Mouse (Mus musculus): ENCODE results near the gene 1700023F06Rik. TPM values are rescaled to one million over a fixed set of nuclear protein-coding genes. Genes with fewer than 3 reads are reported as not detected.

1700023F06Rik gene
- 0.87 and 1.1 TPM in 2 replicates for polyA plus RNA-seq (2015; fragmentation: Nextera tagmentation; extraction: Ambion mirVana)

DNA sequence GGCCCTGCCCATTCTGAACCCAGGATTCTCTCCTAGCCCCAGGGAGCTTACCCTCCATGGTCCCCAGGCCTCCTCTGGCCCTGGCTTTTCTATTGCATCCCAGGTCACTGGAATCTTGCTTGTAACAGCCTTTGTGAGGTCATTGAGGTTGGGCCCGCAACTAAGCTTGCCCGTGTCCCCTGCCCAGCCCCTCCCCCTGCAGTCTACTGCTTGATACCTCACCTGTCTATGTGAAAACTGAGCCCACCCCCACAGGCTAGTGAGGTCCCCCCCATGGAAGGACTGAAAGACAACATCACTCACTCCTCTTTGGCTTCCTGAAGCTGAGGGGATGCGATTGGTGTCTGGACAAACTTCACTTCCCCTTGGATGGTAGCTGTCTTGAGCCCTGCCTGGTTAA lies at the start of gene 1700023F06Rik:
Gene 1700023F06Rik (minus strand): TSS at position 101 of the 400 bp plus-strand sequence.
- no peak for ATAC-seq (ENCODE audit: borderline replicate concordance, extremely low read depth, low FRiP score, low TSS enrichment)
- H3K9ac ChIP-seq = no peak within 1 kb of the TSS
- no peak within 1 kb of the TSS for H3K4me2 ChIP-seq
- H3K27ac ChIP-seq = no peak within 1 kb of the TSS
- no peaks in the 10 kb centered on the region for H3K27me3 ChIP-seq
- H3K36me3 ChIP-seq = no peaks in the 10 kb centered on the region
- no peaks in the 10 kb centered on the region for H3K9me3 ChIP-seq
- 81% methylated on average over 3 of the region's 3 CpGs for WGBS
- H3K4me3 ChIP-seq = no peak within 1 kb of the TSS
- H3K4me1 ChIP-seq = no peaks in the 10 kb centered on the region

DNA sequence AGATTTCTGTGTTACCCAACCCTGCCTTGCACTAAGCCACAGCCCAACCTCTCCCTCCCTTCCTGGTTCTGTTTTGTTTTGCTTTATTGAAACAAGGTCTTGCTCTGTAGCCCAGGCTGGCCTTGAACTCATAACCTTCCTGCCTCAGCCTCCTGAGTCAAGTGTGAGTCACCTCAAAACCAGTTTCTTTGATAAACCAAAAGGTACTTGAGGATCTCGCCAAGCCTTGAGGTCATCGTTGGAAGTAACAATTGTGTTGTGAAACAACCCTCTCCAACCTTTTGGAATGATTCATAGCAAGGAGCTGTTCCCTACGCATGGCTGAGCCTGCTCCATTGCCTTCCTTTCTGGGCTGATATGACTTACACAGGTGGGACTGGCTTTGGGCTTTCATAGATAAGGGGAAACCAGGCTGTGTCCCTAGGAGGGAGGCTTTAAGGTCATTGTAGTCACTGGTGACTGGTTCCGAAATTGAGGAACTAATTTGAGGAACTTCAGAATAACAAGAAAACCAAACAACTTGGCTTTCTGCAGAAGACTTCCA lies 49.7 kb upstream of the 1700023F06Rik start:
- H3K36me3 ChIP-seq = no peaks in the 10 kb centered on the region
- H3K9ac ChIP-seq = no peak overlapping the region
- H3K4me2 ChIP-seq = no peak overlapping the region
- no peaks in the 10 kb centered on the region for H3K27me3 ChIP-seq
- no peak for ATAC-seq (ENCODE audit: borderline replicate concordance, extremely low read depth, low FRiP score, low TSS enrichment)
- no peak overlapping the region for H3K27ac ChIP-seq
- no peak overlapping the region for H3K4me3 ChIP-seq
- 77% methylated on average over 4 of the region's 4 CpGs for WGBS
- no peaks in the 10 kb centered on the region for H3K9me3 ChIP-seq
- peaks cover 12% of the 10 kb centered on the region for H3K4me1 ChIP-seq

DNA sequence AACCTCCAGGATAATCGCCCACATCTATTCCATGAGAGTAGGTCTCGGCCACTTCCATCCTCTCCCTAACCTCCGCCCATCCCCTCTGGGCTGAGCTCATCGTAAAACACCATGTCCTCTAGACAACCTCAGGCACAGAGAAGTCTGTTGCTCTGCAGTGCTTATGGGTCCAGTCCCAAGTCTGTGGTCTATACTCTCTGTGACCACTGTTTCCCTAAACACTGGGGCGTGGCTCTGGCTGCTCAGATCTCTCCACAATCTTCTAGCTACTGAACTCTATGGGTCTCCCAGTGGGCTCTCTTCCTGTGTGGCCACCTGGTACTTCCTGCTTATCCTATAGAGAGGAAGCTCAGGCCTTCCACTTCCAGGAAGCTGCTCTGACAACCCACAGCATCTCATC lies 45.2 kb upstream of the 1700023F06Rik start:
- 78% methylated on average over 5 of the region's 5 CpGs for WGBS
- Histone ChIP-seq H3K27ac (no peak overlapping the region), H3K36me3 (no peaks in the 10 kb centered on the region), H3K9me3 (no peaks in the 10 kb centered on the region), H3K4me1 (peaks cover 18% of the 10 kb centered on the region), H3K9ac (no peak overlapping the region), H3K27me3 (no peaks in the 10 kb centered on the region), H3K4me2 (no peak overlapping the region), H3K4me3 (no peak overlapping the region)
- ATAC-seq (ENCODE audit: borderline replicate concordance, extremely low read depth, low FRiP score, low TSS enrichment) = no peak

DNA sequence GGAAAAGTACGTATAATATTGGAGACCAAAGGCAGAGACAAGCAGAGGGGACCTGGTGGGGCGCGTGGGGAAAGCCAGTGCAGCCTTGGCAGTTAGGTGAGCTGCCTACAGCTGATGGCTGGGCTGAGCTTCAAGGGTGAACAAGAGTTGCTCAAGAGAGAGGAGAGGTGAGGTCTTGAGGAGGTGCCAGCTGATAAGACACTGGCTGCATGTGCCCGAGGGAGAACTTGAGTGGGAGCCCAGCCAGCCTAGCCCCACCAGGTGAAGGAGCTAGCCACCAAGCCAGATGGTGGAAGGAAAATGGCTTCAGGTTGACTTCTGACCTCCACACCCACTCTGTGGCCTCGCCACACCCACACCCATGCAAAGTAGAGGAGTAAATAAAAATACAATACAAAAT lies 44.0 kb upstream of the 1700023F06Rik start:
- Histone ChIP-seq H3K4me1 (peaks cover 31% of the 10 kb centered on the region), H3K36me3 (no peaks in the 10 kb centered on the region), H3K9ac (no peak overlapping the region), H3K27ac (no peak overlapping the region), H3K4me2 (no peak overlapping the region), H3K27me3 (no peaks in the 10 kb centered on the region), H3K4me3 (no peak overlapping the region), H3K9me3 (no peaks in the 10 kb centered on the region)
- 65% methylated on average over 5 of the region's 5 CpGs for WGBS
- ATAC-seq (ENCODE audit: borderline replicate concordance, extremely low read depth, low FRiP score, low TSS enrichment) = no peak

DNA sequence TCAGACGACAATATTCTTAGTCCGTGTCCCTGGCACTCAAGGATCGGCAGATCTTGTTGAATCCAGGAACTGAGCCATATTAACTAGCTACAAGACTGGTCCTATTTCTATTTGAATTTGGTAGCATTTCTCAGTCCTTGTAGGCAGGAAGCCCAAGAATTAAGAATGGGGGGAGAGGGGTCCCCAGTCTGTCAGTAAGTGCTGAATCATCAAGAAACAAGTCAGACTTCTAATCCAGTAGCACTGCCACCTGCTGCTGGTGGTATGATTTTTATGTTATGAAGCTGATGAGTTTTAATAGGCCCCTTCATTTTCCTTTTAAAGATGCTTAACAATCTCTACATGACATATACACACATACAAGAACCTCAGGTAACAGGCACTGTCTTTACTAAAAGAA lies 42.0 kb upstream of the 1700023F06Rik start:
- 85% methylated on average over 3 of the region's 3 CpGs for WGBS
- H3K4me1 ChIP-seq = peaks cover 48% of the 10 kb centered on the region

DNA sequence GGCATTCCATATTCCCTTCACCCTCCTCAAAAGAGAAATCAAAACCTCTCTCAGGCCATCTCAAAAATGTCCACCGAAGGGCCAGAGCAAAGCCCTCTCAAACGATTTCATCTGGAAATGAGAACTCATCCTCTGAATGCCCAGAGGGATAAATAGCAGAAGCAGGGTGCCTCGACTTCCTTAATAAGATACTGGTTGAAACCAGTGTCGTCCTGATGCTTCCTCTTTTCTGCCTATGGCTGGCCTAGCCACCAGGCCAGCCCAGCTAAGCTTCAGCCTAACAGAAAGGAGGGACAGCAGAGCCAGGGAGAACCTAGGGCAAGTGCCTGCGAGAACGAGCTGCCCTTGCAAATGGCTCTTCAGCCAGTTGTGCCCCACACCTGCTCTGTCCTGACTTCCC lies 41.2 kb upstream of the 1700023F06Rik start:
- no peaks in the 10 kb centered on the region for H3K9me3 ChIP-seq
- no peak overlapping the region for H3K4me3 ChIP-seq
- 66% methylated on average over 6 of the region's 6 CpGs for WGBS
- H3K4me1 ChIP-seq = peaks cover 56% of the 10 kb centered on the region
- H3K36me3 ChIP-seq = no peaks in the 10 kb centered on the region
- peak overlapping the region; percentile 38; the same call in 1 of the 2 replicates for H3K27ac ChIP-seq
- no peak overlapping the region for H3K9ac ChIP-seq
- no peak for ATAC-seq (ENCODE audit: borderline replicate concordance, extremely low read depth, low FRiP score, low TSS enrichment)
- H3K4me2 ChIP-seq = no peak overlapping the region
- no peaks in the 10 kb centered on the region for H3K27me3 ChIP-seq

More for the DNA sequence above, 42.0 kb upstream of the 1700023F06Rik start:
- no peak overlapping the region for H3K9ac ChIP-seq
- no peaks in the 10 kb centered on the region for H3K9me3 ChIP-seq
- no peaks in the 10 kb centered on the region for H3K27me3 ChIP-seq
- no peak overlapping the region for H3K4me3 ChIP-seq
- H3K27ac ChIP-seq = no peak overlapping the region
- ATAC-seq (ENCODE audit: borderline replicate concordance, extremely low read depth, low FRiP score, low TSS enrichment) = no peak
- H3K36me3 ChIP-seq = no peaks in the 10 kb centered on the region
- no peak overlapping the region for H3K4me2 ChIP-seq

DNA sequence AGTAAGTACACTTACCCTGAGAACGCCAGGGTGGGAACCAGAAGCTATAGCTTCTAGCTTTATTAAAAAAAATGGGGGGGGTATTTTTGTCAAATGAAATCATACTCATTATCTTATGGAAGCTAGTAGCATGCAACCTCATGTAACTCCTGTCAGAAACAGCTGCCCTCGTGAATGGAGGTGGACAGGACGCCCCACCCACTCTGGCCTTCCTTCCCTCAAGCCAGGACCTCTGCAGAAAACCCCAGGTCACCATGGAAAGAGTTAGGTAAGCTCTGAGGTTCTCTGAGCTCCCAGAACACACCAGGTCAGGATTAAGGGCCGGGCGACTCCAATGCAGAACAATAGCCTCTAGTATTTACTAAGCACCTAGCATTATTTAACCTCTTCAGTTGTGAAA lies 40.5 kb upstream of the 1700023F06Rik start:
- H3K4me1 ChIP-seq = peaks cover 61% of the 10 kb centered on the region
- 63% methylated on average over 5 of the region's 5 CpGs for WGBS
- no peak overlapping the region for H3K4me2 ChIP-seq
- no peaks in the 10 kb centered on the region for H3K27me3 ChIP-seq
- no peaks in the 10 kb centered on the region for H3K9me3 ChIP-seq
- ATAC-seq (ENCODE audit: borderline replicate concordance, extremely low read depth, low FRiP score, low TSS enrichment) = no peak
- no peaks in the 10 kb centered on the region for H3K36me3 ChIP-seq
- no peak overlapping the region for H3K9ac ChIP-seq
- H3K27ac ChIP-seq = peak overlapping the region; percentile 38; the same call in 1 of the 2 replicates
- no peak overlapping the region for H3K4me3 ChIP-seq

DNA sequence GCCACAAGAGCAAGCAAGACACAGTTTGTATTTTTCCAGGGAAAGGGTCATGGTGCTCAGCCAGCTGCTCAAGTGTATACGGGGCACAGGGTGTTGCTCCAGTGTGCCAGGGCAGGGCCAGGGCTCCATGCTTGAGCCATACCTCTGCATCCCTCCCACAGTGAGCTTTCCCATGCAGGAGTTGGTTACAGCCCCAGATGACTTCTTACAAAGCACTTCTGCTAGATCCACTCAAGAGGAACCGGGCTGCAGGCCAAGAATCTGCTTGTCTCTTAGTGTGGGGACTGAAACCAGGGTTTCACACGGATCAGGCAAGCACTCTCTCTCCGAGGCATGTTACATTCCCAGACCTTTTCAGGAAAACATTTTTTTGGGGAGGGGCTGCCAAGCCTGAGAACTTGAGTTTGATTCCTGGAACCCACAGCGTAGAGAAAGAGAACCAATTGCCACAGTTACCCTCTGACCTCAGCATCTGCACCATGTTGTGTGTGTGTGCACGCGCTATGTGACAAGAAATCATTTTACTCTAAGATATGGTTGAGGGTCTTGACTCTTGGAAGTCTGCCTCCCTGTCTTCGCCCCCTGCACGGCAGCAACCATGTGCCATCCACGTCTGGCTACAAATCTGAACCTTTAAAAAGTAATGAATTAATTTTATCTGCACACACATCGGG lies 39.3 kb upstream of the 1700023F06Rik start:
- peak; percentile 77 for ATAC-seq (ENCODE audit: borderline replicate concordance, extremely low read depth, low FRiP score, low TSS enrichment)
- Histone ChIP-seq H3K36me3 (no peaks in the 10 kb centered on the region), H3K4me1 (peaks cover 63% of the 10 kb centered on the region), H3K27me3 (no peaks in the 10 kb centered on the region), H3K9ac (no peak overlapping the region), H3K4me2 (no peak overlapping the region), H3K9me3 (no peaks in the 10 kb centered on the region), H3K27ac (peak overlapping the region; percentile 85), H3K4me3 (no peak overlapping the region)
- WGBS = 33% methylated on average over 11 of the region's 11 CpGs

DNA sequence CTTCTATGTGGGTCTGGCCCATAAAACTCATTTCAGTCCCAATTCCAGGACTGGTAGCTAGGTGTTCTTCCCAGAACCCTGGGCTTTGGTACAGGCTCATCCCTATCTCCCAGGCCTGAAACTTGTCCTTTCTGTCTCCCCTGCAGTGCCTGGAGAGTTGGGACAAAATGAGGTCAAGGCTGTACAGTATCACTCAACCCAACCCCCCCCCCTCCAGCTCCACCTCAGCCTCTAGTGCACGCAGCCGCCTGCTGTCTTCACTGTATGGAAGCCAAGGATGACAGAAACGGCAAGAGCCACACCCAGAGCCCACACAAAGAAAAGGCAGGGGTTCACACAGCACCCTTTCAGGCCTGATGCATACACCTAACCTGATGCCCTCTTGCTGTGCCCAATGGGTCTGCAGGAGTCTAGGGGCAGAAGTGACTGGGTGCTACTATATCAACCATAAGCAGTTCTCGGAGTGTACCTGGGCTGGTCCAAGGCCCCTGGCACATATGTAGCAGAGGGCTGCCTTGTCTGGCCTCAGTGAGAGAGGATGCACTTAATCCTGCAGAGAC lies 38.5 kb upstream of the 1700023F06Rik start:
- 35% methylated on average over 4 of the region's 4 CpGs for WGBS
- H3K9ac ChIP-seq = no peak overlapping the region
- H3K27ac ChIP-seq = peak overlapping the region; percentile 82
- H3K27me3 ChIP-seq = no peaks in the 10 kb centered on the region
- H3K4me3 ChIP-seq = no peak overlapping the region
- no peak for ATAC-seq (ENCODE audit: borderline replicate concordance, extremely low read depth, low FRiP score, low TSS enrichment)
- H3K36me3 ChIP-seq = no peaks in the 10 kb centered on the region
- H3K9me3 ChIP-seq = no peaks in the 10 kb centered on the region
- no peak overlapping the region for H3K4me2 ChIP-seq
- H3K4me1 ChIP-seq = peaks cover 56% of the 10 kb centered on the region

DNA sequence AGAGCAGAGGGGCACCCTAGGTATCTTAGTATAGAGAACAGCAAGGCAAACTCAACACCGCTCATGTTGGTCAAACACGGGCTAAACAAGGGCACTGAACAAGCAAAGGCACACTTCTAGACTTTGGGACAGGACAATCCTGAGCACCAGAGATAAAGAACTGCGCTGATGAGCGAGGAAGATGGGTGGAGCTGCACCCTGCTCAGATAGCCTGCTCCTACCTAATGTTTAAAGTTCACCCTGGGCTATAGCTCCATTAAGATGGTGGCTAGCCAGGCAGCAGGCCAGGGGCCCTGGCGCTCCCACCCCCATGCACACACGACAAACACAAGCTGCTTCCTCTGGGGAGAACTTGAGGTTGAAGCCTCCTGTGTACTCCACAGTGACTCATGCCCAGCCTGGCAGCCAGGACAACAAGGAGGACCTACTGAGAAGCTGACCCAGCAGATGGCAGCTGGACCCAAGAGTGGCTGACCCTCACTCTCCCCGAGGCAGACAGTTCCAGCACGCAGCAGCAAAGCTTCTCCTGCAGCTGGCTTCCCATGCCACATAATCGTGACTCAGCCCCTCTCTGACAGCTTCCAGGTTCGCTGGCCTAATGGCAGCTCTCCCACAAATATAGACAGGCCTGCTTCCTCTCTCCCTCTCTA lies 37.8 kb upstream of the 1700023F06Rik start:
- WGBS = 51% methylated on average over 10 of the region's 10 CpGs
- no peaks in the 10 kb centered on the region for H3K9me3 ChIP-seq
- no peak overlapping the region for H3K9ac ChIP-seq
- H3K27ac ChIP-seq = peak overlapping the region; percentile 82
- H3K36me3 ChIP-seq = no peaks in the 10 kb centered on the region
- H3K4me1 ChIP-seq = peaks cover 57% of the 10 kb centered on the region
- no peaks in the 10 kb centered on the region for H3K27me3 ChIP-seq
- H3K4me2 ChIP-seq = 0 out of 2 replicates have a peak overlapping the region, but pooled peaks have one; percentile 0
- H3K4me3 ChIP-seq = no peak overlapping the region
- ATAC-seq (ENCODE audit: borderline replicate concordance, extremely low read depth, low FRiP score, low TSS enrichment) = peak; percentile 32; the same call in 1 of the 2 replicates

DNA sequence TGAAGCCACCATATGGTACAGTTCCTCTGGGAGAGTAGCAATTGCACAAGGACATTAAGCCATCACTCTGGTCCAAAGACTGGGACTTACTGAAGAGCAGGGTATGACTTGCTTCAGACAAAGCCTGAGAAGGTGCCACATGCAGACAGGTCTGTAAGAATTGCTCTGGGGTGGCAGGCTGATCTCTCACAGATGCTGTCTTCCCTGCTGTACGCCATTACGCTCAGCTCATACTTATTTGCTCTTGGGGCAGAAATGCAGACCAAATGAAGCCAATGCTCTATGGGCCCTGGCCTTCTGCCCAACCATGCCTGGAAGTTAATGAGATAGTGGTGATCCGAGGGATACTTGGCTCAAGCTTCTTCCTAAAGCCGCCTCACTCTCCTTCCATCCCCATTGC lies 36.5 kb upstream of the 1700023F06Rik start:
- peak; percentile 25 for ATAC-seq (ENCODE audit: borderline replicate concordance, extremely low read depth, low FRiP score, low TSS enrichment)
- H3K4me2 ChIP-seq = no peak overlapping the region
- H3K36me3 ChIP-seq = no peaks in the 10 kb centered on the region
- H3K4me1 ChIP-seq = peaks cover 68% of the 10 kb centered on the region
- no peak overlapping the region for H3K9ac ChIP-seq
- H3K4me3 ChIP-seq = no peak overlapping the region
- H3K9me3 ChIP-seq = no peaks in the 10 kb centered on the region
- peak overlapping the region; percentile 56 for H3K27ac ChIP-seq
- H3K27me3 ChIP-seq = no peaks in the 10 kb centered on the region
- 54% methylated on average over 4 of the region's 4 CpGs for WGBS

DNA sequence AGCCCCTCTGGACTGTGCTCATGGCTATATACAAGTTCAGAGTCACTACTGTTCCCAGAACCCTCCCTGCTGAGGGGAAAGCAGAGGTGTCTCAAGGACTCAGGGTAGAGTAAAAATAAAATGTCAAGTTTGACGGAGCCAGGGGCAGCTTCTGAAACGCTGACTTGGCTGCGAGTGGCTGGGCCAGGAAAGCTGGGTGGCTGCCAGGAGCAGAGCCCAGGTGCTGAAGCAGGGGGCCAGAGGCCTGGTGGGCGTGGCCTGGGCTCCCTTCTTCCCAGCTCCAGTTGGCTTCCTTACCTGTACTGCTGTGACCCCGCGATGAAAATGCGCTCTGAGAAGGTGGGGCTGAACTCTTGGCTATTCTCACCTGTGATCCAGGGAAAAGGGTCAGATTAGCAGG lies 32.4 kb upstream of the 1700023F06Rik start:
- peak overlapping the region; percentile 39 for H3K27ac ChIP-seq
- 31% methylated on average over 7 of the region's 7 CpGs for WGBS
- H3K4me2 ChIP-seq = no peak overlapping the region
- no peaks in the 10 kb centered on the region for H3K9me3 ChIP-seq
- H3K4me1 ChIP-seq = peaks cover 37% of the 10 kb centered on the region
- H3K9ac ChIP-seq = no peak overlapping the region
- no peak for ATAC-seq (ENCODE audit: borderline replicate concordance, extremely low read depth, low FRiP score, low TSS enrichment)
- peaks cover 18% of the 10 kb centered on the region for H3K36me3 ChIP-seq
- H3K4me3 ChIP-seq = no peak overlapping the region
- no peaks in the 10 kb centered on the region for H3K27me3 ChIP-seq
